Mouse (Mus musculus): Measurements from ENCODE around the gene App.

GRCm38 (mm10) chr16:85133468-85133881, 40.1 kb downstream of the App start:
- TF ChIP-seq EP300 (IDR thresholded peaks at IDR 0.05; ENCODE audit: insufficient read depth, low read depth, low read length) (peak; percentile 73), CTCF (IDR thresholded peaks at IDR 0.05) (peak; percentile 35)

Measured in heart, adult 2 months (tissue).